ENCODE assay signal across 18 mouse cellular contexts in the genomic region with DNA sequence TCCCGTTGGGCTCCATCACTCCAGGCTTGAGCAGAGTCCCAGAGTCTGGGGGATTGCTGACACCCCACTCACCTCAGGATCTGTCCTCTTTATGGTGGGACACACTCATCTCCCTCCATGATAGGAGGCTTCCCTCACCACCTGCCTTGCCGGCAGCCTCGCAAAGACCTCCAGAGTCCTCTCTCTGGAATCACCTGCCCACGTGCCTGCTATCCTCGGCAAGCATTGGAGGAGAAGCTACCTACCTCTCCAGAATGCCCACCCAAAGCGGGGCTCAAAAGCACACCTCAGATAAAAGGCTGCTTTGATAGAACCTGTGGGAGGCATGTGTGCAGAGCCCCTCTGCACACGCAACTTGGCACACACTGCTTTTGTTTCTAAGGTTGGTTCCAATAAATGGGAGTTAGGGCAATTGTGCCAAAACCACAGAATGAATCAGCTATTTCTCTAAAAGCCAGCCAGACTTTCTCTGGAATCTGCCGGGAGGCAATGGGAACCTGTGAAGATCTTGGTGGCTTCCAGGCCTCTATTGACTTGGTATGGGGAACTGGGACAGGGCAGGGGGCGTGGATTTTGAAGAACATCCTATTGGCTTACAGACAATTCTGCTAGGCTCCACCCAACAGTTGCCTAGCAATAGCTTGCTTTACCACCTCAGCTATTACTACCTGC.
DNase-seq lines count a peak whose midpoint lies in the region.
"Had no signal": no experiment of that assay in that cellular context is flagged by ENCODE, and none has a peak within 500 bp of the region (broad histone marks: within the 10 kb centered on the region; RNA-seq: fewer than 3 reads in every experiment).

No protein-coding gene starts in this region.

- peak; percentile 37 for DNase-seq in layer of hippocampus, adult 11-12 months (ENCODE audit: low spot score)
- DNase-seq in layer of hippocampus, postnatal 10 days (ENCODE audit: low spot score in 2 of 2): no peak
- DNase-seq in Muller cell, postnatal 12 days (ENCODE audit: inconsistent ontology term): peak; percentile 90
- DNase-seq in ZHBTc4 (ENCODE audit: low read depth, low spot score): peak; percentile 15
- peak; percentile 52 for DNase-seq in gonadal fat pad, adult 2 months (ENCODE audit: low read depth)
- DNase-seq in ovary, postnatal 10 days (ENCODE audit: low spot score): no peak
- no peak for DNase-seq in cerebellum, postnatal 36 days
- DNase-seq: adrenal gland, adult 8-10 months; cerebellum, adult 2 months; gastrocnemius, postnatal 10 days; heart, adult 18-20 months; heart, postnatal 14 days; kidney, adult 11 months; left cerebral cortex, postnatal 4 days; lung, adult 18-20 months; lung, postnatal 10 days; right cerebral cortex, postnatal 14 days; spleen, adult 18-20 months had no signal

Comparison
In these comparisons a context has a peak if more than half of its experiments do, and no peak if none do; other contexts are left out.
1. DNase-seq: peak in layer of hippocampus, adult 11-12 months (single experiment), Muller cell, postnatal 12 days (single experiment), ZHBTc4 (single experiment) and gonadal fat pad, adult 2 months (single experiment); none in layer of hippocampus, postnatal 10 days (0 of 2), ovary, postnatal 10 days (single experiment) and cerebellum, postnatal 36 days (0 of 2).